In genomic region chr4:148625010-148625409, GRCm38 (mm10) we compare ENCODE assay signal across 8 mouse cellular contexts. TPM values are rescaled to one million over a fixed set of nuclear protein-coding genes. Genes with fewer than 3 reads are reported as not detected.
DNase-seq lines count a peak whose midpoint lies in the region; ATAC-seq lines count a peak whose summit lies in the region.
"Had no signal": no experiment of that assay in that cellular context is flagged by ENCODE, and none has a peak within 500 bp of the region (broad histone marks: within the 10 kb centered on the region; RNA-seq: fewer than 3 reads in every experiment).

No protein-coding gene starts in this region.

- no peak for DNase-seq in lung, postnatal 25 days (ENCODE audit: low spot score)
- no peak for DNase-seq in right cerebral cortex, postnatal 10 days (ENCODE audit: low spot score in 2 of 2)
- no peak for DNase-seq in adrenal gland, postnatal 14 days

- ATAC-seq in lung, embryonic 16.5 days (ENCODE audit: low read depth), result no peak
- ATAC-seq in forebrain, embryonic 12.5 days (ENCODE audit: low FRiP score), result no peak
- ATAC-seq in limb, embryonic 15.5 days (ENCODE audit: insufficient number of reproducible peaks, low FRiP score, low TSS enrichment, low read depth), result no peak
- no peak for ATAC-seq in stomach, embryonic 16.5 days (ENCODE audit: insufficient read depth, low FRiP score)

- no peaks in the 10 kb centered on the region for H3K27me3 ChIP-seq in lung, embryonic 16.5 days (ENCODE audit: control insufficient read depth, insufficient read depth, low read depth, low read length)
- no peaks in the 10 kb centered on the region for H3K27me3 ChIP-seq in forebrain, embryonic 12.5 days
- H3K27me3 ChIP-seq in limb, embryonic 15.5 days, result no peaks in the 10 kb centered on the region
- H3K27me3 ChIP-seq in stomach, embryonic 16.5 days (ENCODE audit: control insufficient read depth, insufficient read depth, low read length), result no peaks in the 10 kb centered on the region

- H3K4me3 ChIP-seq in lung, embryonic 16.5 days (ENCODE audit: low read length), result peak overlapping the region; percentile 97
- peak overlapping the region; percentile 94 for H3K4me3 ChIP-seq in forebrain, embryonic 12.5 days (replicated peaks)
- H3K4me3 ChIP-seq in limb, embryonic 15.5 days, result peak overlapping the region; percentile 85
- peak overlapping the region; percentile 96 for H3K4me3 ChIP-seq in stomach, embryonic 16.5 days (replicated peaks; ENCODE audit: low read length)

- 0 out of 2 replicates have a peak overlapping the region, but pooled peaks have one; percentile 5 for H3K9ac ChIP-seq in lung, embryonic 16.5 days (ENCODE audit: low read length)
- no peak overlapping the region for H3K9ac ChIP-seq in forebrain, embryonic 12.5 days
- no peak overlapping the region for H3K9ac ChIP-seq in limb, embryonic 15.5 days
- H3K9ac ChIP-seq in stomach, embryonic 16.5 days (ENCODE audit: low read length), result no peak overlapping the region; the same call in 1 of the 2 replicates

- peak overlapping the region; percentile 70 for H3K4me2 ChIP-seq in lung, embryonic 16.5 days (ENCODE audit: low read depth, low read length)
- H3K4me2 ChIP-seq in forebrain, embryonic 12.5 days, result peak overlapping the region; percentile 89
- peak overlapping the region; percentile 67 for H3K4me2 ChIP-seq in limb, embryonic 15.5 days
- H3K4me2 ChIP-seq in stomach, embryonic 16.5 days (ENCODE audit: low read depth, low read length), result peak overlapping the region; percentile 91

- H3K36me3 ChIP-seq in lung, embryonic 16.5 days (ENCODE audit: control insufficient read depth, insufficient read depth, low read length), result peaks cover 40% of the 10 kb centered on the region
- H3K36me3 ChIP-seq in forebrain, embryonic 12.5 days (replicated peaks), result peaks cover 52% of the 10 kb centered on the region
- H3K36me3 ChIP-seq in limb, embryonic 15.5 days, result peaks cover 46% of the 10 kb centered on the region
- peaks cover 34% of the 10 kb centered on the region; the same call in 1 of the 2 replicates for H3K36me3 ChIP-seq in stomach, embryonic 16.5 days (ENCODE audit: control insufficient read depth, insufficient read depth, low read length)

- H3K9me3 ChIP-seq in lung, embryonic 16.5 days (ENCODE audit: control insufficient read depth, low read length), result no peaks in the 10 kb centered on the region
- H3K9me3 ChIP-seq in forebrain, embryonic 12.5 days, result no peaks in the 10 kb centered on the region
- H3K9me3 ChIP-seq in limb, embryonic 15.5 days, result no peaks in the 10 kb centered on the region
- no peaks in the 10 kb centered on the region for H3K9me3 ChIP-seq in stomach, embryonic 16.5 days (replicated peaks; ENCODE audit: control insufficient read depth, low read length)

- H3K27ac ChIP-seq in lung, embryonic 16.5 days (ENCODE audit: low read length), result no peak overlapping the region
- no peak overlapping the region for H3K27ac ChIP-seq in forebrain, embryonic 12.5 days
- no peak overlapping the region for H3K27ac ChIP-seq in limb, embryonic 15.5 days
- no peak overlapping the region for H3K27ac ChIP-seq in stomach, embryonic 16.5 days (ENCODE audit: low read length)

- H3K4me1 ChIP-seq in lung, embryonic 16.5 days (replicated peaks; ENCODE audit: control insufficient read depth, insufficient read depth, low read length), result peaks cover 22% of the 10 kb centered on the region
- peaks cover 25% of the 10 kb centered on the region for H3K4me1 ChIP-seq in forebrain, embryonic 12.5 days
- peaks cover 28% of the 10 kb centered on the region for H3K4me1 ChIP-seq in limb, embryonic 15.5 days
- H3K4me1 ChIP-seq in stomach, embryonic 16.5 days (ENCODE audit: control insufficient read depth, insufficient read depth, low read length), result peaks cover 24% of the 10 kb centered on the region

- 74% methylated on average over 10 of the region's 10 CpGs for WGBS in lung, embryonic 16.5 days
- 86% methylated on average over 10 of the region's 10 CpGs for WGBS in forebrain, embryonic 12.5 days
- WGBS in limb, embryonic 15.5 days, result 81% methylated on average over 10 of the region's 10 CpGs
- 74% methylated on average over 10 of the region's 10 CpGs for WGBS in stomach, embryonic 16.5 days

RNA-seq across cellular contexts. Expression of gene Tardbp, which starts 1.8 kb away (rescaled TPM):
- 320 and 367 TPM in 2 replicates for polyA plus RNA-seq in lung, embryonic 16.5 days (2015; fragmentation: Nextera tagmentation; extraction: Ambion mirVana)
- 447 and 449 TPM in 2 replicates for polyA plus RNA-seq in forebrain, embryonic 12.5 days (2016; fragmentation: Nextera tagmentation; extraction: Ambion mirVana)
- 287 and 301 TPM in 2 replicates for polyA plus RNA-seq in limb, embryonic 15.5 days (2015; fragmentation: Nextera tagmentation; extraction: Ambion mirVana)
- polyA plus RNA-seq in stomach, embryonic 16.5 days (2015; fragmentation: Nextera tagmentation; extraction: Ambion mirVana), result 284 and 286 TPM in 2 replicates
- total RNA-seq in adrenal gland, postnatal 14 days (2021), result 290 and 302 TPM in 2 replicates

RNA-seq across cellular contexts. Expression of gene Gm572, which starts 18.1 kb away (rescaled TPM):
- polyA plus RNA-seq in lung, embryonic 16.5 days (2015; fragmentation: Nextera tagmentation; extraction: Ambion mirVana), result not detected in 2 replicates
- not detected in 2 replicates for polyA plus RNA-seq in forebrain, embryonic 12.5 days (2016; fragmentation: Nextera tagmentation; extraction: Ambion mirVana)
- not detected in 2 replicates for polyA plus RNA-seq in limb, embryonic 15.5 days (2015; fragmentation: Nextera tagmentation; extraction: Ambion mirVana)
- polyA plus RNA-seq in stomach, embryonic 16.5 days (2015; fragmentation: Nextera tagmentation; extraction: Ambion mirVana), result 0.09 TPM in 1 of 2 replicates, not detected in the other
- total RNA-seq in adrenal gland, postnatal 14 days (2021), result not detected in 2 replicates
- total RNA-seq: hematopoietic stem cell, adult 5-6 weeks had no signal

RNA-seq across cellular contexts. Expression of gene Masp2, which starts 22.7 kb away (rescaled TPM):
- polyA plus RNA-seq in lung, embryonic 16.5 days (2015; fragmentation: Nextera tagmentation; extraction: Ambion mirVana), result 0.44 and 0.93 TPM in 2 replicates
- 0.27 and 0.50 TPM in 2 replicates for polyA plus RNA-seq in forebrain, embryonic 12.5 days (2016; fragmentation: Nextera tagmentation; extraction: Ambion mirVana)
- polyA plus RNA-seq in limb, embryonic 15.5 days (2015; fragmentation: Nextera tagmentation; extraction: Ambion mirVana), result 0.32 and 0.45 TPM in 2 replicates
- polyA plus RNA-seq in stomach, embryonic 16.5 days (2015; fragmentation: Nextera tagmentation; extraction: Ambion mirVana), result 1.4 and 1.8 TPM in 2 replicates
- 2.5 and 32.8 TPM in 2 replicates for total RNA-seq in adrenal gland, postnatal 14 days (2021)

RNA-seq across cellular contexts. Expression of gene Srm, which starts 33.7 kb away (rescaled TPM):
- 114 and 126 TPM in 2 replicates for polyA plus RNA-seq in lung, embryonic 16.5 days (2015; fragmentation: Nextera tagmentation; extraction: Ambion mirVana)
- 163 and 166 TPM in 2 replicates for polyA plus RNA-seq in forebrain, embryonic 12.5 days (2016; fragmentation: Nextera tagmentation; extraction: Ambion mirVana)
- 247 and 256 TPM in 2 replicates for polyA plus RNA-seq in limb, embryonic 15.5 days (2015; fragmentation: Nextera tagmentation; extraction: Ambion mirVana)
- polyA plus RNA-seq in stomach, embryonic 16.5 days (2015; fragmentation: Nextera tagmentation; extraction: Ambion mirVana), result 165 and 166 TPM in 2 replicates
- 69.7 and 92.4 TPM in 2 replicates for total RNA-seq in adrenal gland, postnatal 14 days (2021)
